Mouse (Mus musculus) heart, embryonic 16.5 days (tissue): ENCODE measurements around the gene Catsperb. TPM values are rescaled to one million over a fixed set of nuclear protein-coding genes. Genes with fewer than 3 reads are reported as not detected.

Source experiments
- microRNA-seq: library from miRNA; unstranded; fragments of <30 nt; microRNA quantifications from one replicate; pipeline ENCODE4, GENCODE M21; 2017
- polyA plus RNA-seq: library from polyadenylated mRNA; unstranded; fragments of >200 nt; fragmentation: Nextera tagmentation; extraction: Ambion mirVana; gene quantifications from 2 replicates; pipeline ENCODE4 v1.2.1, GENCODE M21; 2015

Catsperb gene
- polyA plus RNA-seq, 1 experiment from 2014 or later: not detected

Small RNAs within 50 kb of the gene (microRNA-seq; reads per million reads assigned to microRNA genes)
- not detected for gene Gm24542
